Mouse (Mus musculus) heart, adult 8-10 months (tissue): ENCODE results near the gene Spata2l. TPM values are rescaled to one million over a fixed set of nuclear protein-coding genes. Genes with fewer than 3 reads are reported as not detected.
"Not testable (repeated sequence)": the region's sequence is repeated elsewhere in the genome, so short reads cannot be mapped to it uniquely, and the experiment has no call there.

Experiments
- DNase-seq: peaks from one replicate; pipeline ENCODE4 v3.0.0; 2022; ENCODE audit warnings: low spot score
- total RNA-seq, 4 experiments: library from RNA; stranded (reverse); gene quantifications; 2 replicates each; pipeline ENCODE4 v1.2.4; 2022

Spata2l gene
- 1 to 10 TPM; 4.4 to 7.0 (median 6.0) TPM for total RNA-seq

DNA sequence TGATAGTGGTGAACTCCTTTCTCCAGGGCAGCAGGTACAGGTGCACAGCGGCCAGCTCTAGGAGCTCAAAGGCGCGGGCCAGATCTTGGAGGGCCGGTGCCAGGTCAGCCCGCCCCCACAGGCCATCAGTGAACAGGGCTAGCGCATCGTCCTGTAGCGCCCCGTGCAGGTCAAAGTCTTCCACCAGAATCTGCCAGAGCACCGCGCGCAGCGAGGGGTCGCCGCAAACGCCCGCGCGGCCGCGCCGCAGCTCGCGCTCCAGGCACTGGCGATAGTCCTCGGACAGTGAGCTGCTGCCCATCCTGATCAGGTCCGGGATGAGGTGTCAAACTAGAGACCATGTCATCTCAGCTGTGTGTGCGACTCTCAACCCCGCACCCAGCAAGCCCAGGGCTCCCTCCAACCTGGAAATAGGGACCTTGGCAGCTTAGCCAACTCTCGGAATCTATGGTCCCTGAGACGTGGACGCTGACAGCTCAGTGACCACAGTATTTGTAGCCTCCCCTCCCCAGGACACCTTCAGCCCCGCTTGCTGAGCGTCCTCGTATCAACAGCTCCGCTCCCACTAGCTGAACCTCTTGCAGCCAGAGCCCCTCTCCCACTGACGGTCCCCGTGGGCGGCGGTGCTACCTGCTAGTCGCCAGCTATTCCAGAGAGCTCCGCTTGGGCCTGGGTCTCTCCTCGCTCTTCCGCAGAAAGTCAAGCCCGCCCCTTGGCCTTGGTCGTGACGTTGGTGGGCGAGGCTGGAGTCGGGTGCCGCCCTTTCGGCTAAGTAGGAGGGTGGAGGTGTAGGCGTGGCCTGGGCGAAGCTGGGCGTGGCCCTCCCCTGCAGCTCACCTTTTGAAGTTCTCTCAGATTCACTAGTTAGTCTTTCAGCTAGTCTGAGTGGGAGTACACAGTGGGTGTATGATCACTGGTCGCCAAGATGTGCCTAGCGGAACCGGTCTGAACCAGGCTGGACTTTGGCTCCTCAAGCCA lies at the start of gene Spata2l:
Gene Spata2l (minus strand): TSS at position 714 of the 978 bp plus-strand sequence.
- peak; percentile 81 for DNase-seq

DNA sequence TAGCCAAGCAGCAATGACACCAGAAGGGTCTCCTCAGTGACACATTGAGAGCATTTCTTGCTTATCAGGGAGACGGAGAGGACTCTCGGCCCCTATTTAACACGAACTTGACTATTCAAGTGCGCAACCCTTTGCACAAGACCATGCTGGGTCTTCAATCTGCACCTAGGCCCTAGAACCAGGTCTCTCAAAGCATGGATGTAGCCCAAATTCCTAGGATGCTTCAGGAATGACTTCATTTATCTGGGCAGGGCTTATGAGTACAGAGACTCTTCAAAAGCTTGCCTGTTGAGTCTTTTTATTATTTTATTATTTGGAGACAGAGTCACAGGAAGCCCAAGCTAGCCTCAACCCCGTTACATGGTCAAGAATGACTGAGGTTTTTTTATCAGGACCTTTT lies 48.5 kb upstream of the Spata2l start:
- no peak for DNase-seq

GRCm38 (mm10) chr8:123283991-123284390 lies 48.0 kb upstream of the Spata2l start:
- no peak for DNase-seq

DNA sequence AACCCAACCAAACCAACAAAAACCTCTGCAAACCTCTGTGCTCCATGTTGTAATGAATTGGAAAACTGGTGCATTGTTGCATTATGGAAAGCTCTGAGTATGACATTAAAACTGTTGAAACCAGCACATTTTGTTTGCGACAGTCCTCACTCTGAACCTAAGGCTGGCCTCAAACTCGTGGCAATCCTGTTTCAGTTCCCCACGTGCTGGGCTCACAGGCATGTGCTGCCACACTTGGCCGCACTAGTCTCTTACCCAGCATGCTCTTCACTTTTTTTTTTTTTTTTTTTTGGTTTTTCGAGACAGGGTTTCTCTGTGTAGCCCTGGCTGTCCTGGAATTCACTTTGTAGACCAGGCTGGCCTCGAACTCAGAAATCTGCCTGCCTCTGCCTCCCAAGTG lies 47.0 kb upstream of the Spata2l start:
- not testable (repeated sequence) for DNase-seq

DNA sequence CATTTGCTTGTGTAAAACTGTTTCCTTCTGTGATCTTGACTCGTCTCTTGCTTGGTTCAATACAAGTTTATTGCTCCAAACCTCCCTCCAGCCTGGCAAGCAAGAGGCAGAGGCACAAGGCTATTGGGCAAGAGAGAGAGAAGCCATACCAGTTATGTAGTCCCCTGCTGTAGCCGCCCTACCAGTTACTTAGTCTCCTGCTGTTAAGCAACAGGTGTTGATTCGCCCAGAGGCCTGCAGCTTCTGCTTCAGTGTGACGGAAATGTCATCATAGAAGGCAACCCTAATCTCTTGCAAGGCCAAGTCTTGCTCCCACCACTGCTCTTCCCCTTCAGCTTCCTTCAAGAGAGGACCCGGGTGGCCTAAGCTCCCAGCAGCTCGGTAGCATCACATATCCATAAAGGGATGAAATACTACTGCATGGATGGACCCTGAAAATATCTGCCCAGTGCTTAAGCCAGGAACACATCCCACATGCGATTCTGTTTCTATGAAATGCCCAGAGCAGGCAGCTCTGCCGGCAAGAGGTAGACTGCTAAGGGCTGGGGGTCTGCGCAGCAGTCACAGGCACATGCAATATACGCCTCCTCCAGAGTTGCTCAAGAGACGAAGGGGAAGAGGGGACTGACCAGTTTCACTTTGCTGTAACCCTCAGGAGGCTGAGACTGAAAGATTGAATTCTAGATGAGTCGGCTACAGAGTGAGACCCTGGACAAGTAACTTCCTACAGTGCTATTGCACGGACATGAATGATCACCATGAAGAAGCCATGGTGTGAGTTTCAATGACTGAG lies 44.5 kb upstream of the Spata2l start:
- no peak for DNase-seq

GRCm38 (mm10) chr8:123279828-123280227 lies 43.8 kb upstream of the Spata2l start:
- DNase-seq = no peak

DNA sequence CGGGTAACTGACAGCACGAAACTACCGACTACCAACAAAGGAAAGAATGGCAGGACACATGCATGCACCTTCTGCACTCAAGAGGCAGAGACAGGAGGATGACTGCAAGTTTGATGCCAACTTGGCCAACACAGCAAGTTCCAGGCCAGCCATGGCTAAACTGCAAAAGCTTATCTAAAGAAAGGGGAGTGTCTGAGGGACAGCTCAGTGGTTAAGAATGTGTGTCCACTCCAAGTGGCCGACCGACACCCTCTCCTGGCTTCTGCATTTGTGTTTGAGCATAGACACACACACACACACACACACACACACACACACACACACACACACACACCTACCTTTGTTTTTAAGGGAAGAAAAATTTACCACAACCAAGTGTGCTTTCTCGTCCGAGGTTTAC lies 42.4 kb upstream of the Spata2l start:
- no peak for DNase-seq

DNA sequence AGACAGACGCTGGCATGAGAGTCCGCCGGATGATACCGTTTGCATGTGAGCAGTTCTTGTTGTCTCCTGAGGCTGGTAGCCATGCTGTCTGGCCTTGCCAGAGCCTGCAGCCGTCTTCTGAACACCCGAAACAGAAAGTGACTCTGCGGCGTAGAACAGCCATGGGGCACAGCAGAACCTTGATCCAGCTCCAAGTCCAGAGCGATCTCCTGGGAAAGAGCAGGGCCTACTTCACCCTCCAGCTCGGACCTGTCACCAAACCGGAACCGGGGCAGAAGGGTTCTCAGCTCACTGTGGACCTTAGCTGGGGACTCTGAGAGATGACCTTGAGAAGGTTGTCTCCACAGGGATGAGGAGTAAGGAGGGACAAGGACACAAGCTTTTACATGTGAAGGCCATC lies 39.1 kb upstream of the Spata2l start:
- DNase-seq = no peak

DNA sequence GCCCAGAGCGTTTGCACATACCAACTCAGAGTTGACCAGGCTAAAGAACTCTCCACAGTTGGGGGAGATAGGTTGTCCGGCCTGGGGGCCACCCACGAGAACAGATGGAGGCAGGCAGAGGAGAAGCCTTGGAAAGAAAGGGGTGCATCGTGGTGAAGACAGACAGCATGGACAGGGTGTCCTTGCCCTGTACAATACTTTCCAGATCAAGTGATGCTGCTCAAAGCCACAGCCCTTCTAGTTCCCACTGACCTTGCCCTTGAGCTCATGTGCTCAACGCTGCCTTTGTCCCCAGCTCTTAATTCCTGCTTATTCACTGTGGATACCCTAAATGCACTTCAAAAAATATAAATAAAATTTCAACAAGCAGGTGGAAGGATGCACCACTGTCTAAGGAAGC lies 38.4 kb upstream of the Spata2l start:
- DNase-seq = no peak

DNA sequence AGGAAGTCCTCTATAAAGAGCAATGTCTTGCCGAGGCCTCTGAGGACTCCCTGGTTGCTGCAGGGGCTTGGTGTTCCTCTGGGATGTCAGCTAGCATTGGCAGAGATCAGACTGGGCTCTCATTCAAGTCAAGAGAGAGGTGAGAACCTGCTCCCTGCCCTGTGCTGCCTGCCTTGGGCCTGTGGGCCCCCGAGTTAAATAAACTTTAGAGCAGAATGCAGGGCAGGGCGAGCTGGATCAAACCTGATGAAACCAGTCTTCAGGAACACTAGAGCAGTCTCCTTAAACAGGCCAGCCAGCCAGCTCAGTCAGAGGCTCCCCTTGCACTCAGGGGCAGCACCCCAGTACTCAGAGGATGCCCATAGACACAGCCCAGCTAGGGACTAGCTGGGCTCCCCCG lies 35.9 kb upstream of the Spata2l start:
- no peak for DNase-seq

DNA sequence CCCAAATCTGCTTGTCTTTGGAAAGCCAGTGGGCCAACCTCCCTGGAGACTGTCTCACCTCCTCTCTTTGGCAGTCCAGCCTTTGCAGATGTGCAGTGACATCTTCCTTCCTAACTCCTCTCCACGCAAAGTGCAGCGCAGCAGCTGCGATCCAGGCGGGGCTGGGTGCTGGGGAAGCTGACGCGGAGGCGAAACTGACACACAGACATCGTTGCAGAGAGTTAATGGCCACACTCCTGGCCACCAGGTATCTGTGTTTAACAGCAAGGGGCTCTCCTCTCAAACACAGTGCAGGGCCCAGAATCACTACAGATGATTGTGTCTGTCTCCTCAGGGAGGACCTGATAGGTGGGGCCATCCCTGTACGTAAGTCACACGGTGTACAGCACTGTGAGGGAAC lies 35.1 kb upstream of the Spata2l start:
- DNase-seq = no peak

DNA sequence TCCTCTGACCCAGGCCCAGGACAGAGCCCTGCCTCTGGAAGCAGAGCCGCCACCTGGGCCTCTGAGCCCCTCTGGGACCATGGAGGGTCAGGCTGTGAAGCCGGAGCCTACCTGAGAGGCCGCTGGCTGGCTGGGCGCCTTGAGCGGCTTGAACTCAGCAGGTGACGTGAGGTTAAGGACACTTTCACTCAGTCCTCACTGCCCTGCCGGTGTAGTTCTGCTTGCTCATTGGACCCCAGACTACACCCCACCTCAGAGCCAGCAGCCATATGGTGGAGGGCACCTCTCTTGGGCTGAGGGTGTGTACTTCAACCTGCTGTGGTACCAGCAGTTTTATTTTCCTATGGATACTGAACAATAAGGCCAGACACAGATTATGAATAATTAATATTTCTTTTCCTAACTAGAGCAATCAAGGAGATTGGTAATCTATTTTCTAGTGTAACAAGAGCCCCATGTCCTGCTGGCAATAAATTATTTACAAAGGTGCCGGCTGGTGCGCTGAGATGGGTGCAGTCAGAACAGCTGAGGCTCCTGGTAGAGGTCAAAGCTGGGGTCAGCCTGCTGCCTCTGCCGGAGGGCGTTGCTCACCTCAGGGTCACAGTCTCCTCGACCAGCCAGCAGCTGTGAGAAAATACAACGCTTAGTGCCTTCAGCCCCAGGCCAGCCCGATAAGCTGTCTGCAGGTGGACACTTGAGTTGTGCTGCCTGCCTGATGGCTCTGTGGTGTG lies 32.1 kb upstream of the Spata2l start:
- DNase-seq = no peak

DNA sequence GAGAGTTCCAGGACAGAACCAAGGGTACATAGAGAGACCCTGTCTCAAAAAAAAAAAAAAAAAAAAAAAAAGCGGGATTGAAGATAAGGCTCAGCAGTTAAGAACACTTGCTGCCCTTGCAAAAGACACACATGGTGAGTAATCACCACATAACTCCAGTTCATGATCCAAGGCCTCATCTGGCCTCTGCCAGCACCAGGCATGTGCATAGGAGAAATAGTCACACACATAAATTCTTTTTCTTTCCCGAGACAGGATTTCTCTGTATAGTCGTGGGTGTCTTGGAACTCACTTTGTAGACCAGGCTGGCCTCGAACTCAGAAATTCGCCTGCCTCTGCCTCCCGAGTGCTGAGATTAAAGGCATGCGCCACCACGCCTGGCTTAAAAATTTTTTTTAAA lies 21.6 kb upstream of the Spata2l start:
- DNase-seq = not testable (repeated sequence)

DNA sequence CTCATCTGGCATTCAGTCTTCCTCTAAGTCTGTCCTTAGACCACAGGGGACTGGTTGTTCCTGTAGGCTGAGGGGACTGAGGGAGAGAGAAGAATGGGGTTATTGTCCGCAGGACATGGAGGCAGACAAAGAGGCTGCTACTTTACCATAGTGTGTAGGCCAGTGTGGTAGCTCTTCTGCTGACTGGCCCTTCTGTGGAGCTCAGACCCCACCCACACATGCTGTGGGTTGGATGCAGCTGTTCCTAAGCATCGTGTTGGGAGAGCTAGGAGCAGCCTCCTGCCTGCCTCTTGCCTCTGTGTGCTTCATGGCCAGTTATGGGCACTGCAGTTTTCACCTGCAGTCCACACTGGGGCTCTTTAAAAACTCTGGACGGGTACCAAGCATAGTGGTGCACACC lies 21.1 kb upstream of the Spata2l start:
- no peak for DNase-seq

- no peak for DNase-seq
Measured at GRCm38 (mm10) chr8:123255170-123255569, 19.1 kb upstream of the Spata2l start.

DNA sequence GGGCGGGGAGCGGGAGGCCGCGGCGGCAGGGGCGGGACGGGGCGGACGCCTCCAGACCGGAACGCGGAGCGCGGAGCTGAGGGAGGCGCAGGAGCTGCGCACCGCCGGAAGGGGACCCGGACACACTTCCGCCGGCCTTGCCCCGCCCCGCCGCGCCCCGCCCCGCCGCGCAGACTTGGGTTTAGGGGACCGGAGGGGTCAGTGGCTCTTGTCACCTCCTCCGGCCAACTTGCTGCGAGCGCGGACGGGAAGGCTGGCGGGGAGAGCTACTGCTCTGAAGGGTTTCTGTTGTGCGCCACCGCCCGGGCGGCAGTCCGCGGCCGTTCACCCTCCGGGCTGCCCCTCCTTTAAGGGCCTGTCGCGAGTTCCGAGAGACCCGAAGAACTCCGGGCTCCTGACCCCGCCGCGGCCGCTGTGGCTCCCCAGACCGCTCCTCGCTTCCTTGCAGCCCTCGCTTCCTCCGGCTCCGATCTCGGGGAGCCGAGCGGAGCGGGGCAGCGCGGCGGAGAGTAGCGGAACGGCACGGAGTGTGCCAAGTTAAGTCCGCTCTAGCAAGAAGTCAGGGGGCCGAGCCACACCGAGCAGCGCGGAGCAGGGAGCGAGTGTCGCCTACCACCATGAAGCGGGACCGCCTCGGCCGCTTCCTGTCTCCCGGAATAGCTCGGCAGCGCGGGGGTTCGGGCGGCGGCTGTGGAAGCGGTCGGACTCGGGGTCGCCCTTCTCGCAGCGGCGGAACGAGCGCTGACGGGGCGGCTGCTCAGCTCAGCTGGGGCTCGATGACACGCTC lies 18.3 kb upstream of the Spata2l start, which contains the start of the genes Zfp276 and Vps9d1:
Gene Zfp276 (plus strand): TSS at position 97 of the 787 bp plus-strand sequence.
Gene Vps9d1 (minus strand): TSS at position 250 of the 787 bp plus-strand sequence.
- DNase-seq = peak; percentile 73

GRCm38 (mm10) chr8:123253451-123254098 lies 17.5 kb upstream of the Spata2l start:
- DNase-seq = no peak

- DNase-seq = no peak
Measured at GRCm38 (mm10) chr8:123252925-123253324, 16.9 kb upstream of the Spata2l start.

DNA sequence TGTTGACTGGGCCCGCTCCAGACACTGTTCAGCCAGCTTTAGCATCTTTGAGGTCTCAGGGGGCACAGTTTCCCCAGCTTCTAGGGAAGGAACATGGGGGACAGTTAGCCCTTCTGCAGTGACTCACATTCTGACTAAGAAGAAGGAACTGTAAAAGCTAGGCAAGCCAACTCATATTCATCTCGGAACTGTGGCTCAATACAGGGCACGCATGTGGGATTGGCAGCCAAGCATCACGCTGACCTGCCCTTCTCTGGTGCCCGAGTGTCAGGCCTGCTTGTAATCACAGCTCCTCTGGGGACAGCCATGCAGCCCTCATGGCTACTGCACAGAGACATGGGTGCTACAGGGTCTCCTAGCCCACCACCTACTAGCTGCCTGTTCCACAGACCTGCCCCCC lies 14.9 kb upstream of the Spata2l start:
- DNase-seq = no peak

GRCm38 (mm10) chr8:123248596-123248995 lies 12.6 kb upstream of the Spata2l start:
- no peak for DNase-seq
